10 mouse cellular contexts compared by ENCODE assay signal in genomic region chr3:108195941-108196590, GRCm38 (mm10). TPM values are rescaled to one million over a fixed set of nuclear protein-coding genes. Genes with fewer than 3 reads are reported as not detected.
DNase-seq lines count a peak whose midpoint lies in the region; ATAC-seq and TF ChIP-seq lines count a peak whose summit lies in the region.
"Had no signal": no experiment of that assay in that cellular context is flagged by ENCODE, and none has a peak within 500 bp of the region (broad histone marks: within the 10 kb centered on the region; RNA-seq: fewer than 3 reads in every experiment).

No protein-coding gene starts in this region.

- no peaks in the 10 kb centered on the region for H3K9me3 ChIP-seq in forebrain, postnatal 0 days (ENCODE audit: low read length)
- H3K9me3 ChIP-seq in liver, embryonic 13.5 days (replicated peaks), result no peaks in the 10 kb centered on the region
- H3K9me3 ChIP-seq: stomach, embryonic 15.5 days had no signal

- peak overlapping the region; percentile 73 for H3K27ac ChIP-seq in forebrain, postnatal 0 days (ENCODE audit: low read depth, low read length)
- H3K27ac ChIP-seq in liver, embryonic 13.5 days, result peak overlapping the region; percentile 29
- H3K27ac ChIP-seq: stomach, embryonic 15.5 days had no signal

- TF ChIP-seq CTCF in forebrain, postnatal 0 days (IDR thresholded peaks at IDR 0.05; ENCODE audit: low read depth), result no peak

- no peak overlapping the region for H3K4me2 ChIP-seq in forebrain, postnatal 0 days (ENCODE audit: low read depth)
- no peak overlapping the region for H3K4me2 ChIP-seq in liver, embryonic 13.5 days

- DNase-seq in heart, adult 11 months, result peak; percentile 93
- DNase-seq in heart, adult 8-10 months (ENCODE audit: low spot score), result no peak
- peak; percentile 93 for DNase-seq in brain, adult 2 months (ENCODE audit: low read depth, low spot score)
- DNase-seq in forebrain, postnatal 0 days, result peak; percentile 65
- DNase-seq in liver, embryonic 13.5 days, result no peak
- DNase-seq in natural killer cell, adult 2 months (ENCODE audit: low spot score in 2 of 2), result no peak
- DNase-seq in embryo, embryonic 10 days (ENCODE audit: low spot score), result no peak
- no peak for DNase-seq in gastrocnemius, postnatal 36 days

- intact Hi-C loops in gastrocnemius, postnatal 36 days (cut with DNase I), result no loop called here

- H3K4me1 ChIP-seq in forebrain, postnatal 0 days (ENCODE audit: insufficient read depth), result peaks cover 13% of the 10 kb centered on the region
- H3K4me1 ChIP-seq in liver, embryonic 13.5 days (replicated peaks), result peaks cover 52% of the 10 kb centered on the region

- peaks cover 23% of the 10 kb centered on the region for H3K36me3 ChIP-seq in forebrain, postnatal 0 days (ENCODE audit: insufficient read depth)
- peaks cover 4% of the 10 kb centered on the region; the same call in 1 of the 2 replicates for H3K36me3 ChIP-seq in liver, embryonic 13.5 days
- H3K36me3 ChIP-seq: stomach, embryonic 15.5 days had no signal

- WGBS in forebrain, postnatal 0 days, result 55% methylated on average over 7 of the region's 7 CpGs
- WGBS in liver, embryonic 13.5 days (ENCODE audit: insufficient replicate concordance), result 42% methylated on average over 7 of the region's 7 CpGs

- H3K27me3 ChIP-seq in forebrain, postnatal 0 days (ENCODE audit: insufficient read depth, low read length), result no peaks in the 10 kb centered on the region
- H3K27me3 ChIP-seq in liver, embryonic 13.5 days, result no peaks in the 10 kb centered on the region
- H3K27me3 ChIP-seq: stomach, embryonic 15.5 days had no signal

- ATAC-seq in forebrain, postnatal 0 days, result peak; percentile 44
- ATAC-seq in liver, embryonic 13.5 days (ENCODE audit: low read depth), result no peak

- H3K4me3 ChIP-seq in forebrain, postnatal 0 days (ENCODE audit: low read depth, low read length), result no peak overlapping the region
- H3K4me3 ChIP-seq in liver, embryonic 13.5 days (replicated peaks), result no peak overlapping the region
- H3K4me3 ChIP-seq: stomach, embryonic 15.5 days had no signal

- H3K9ac ChIP-seq in forebrain, postnatal 0 days, result no peak overlapping the region
- no peak overlapping the region for H3K9ac ChIP-seq in liver, embryonic 13.5 days
- H3K9ac ChIP-seq: stomach, embryonic 15.5 days had no signal

RNA-seq across cellular contexts. Expression of gene Cyb561d1, which starts 4.9 kb away (rescaled TPM):
- 1 to 10 TPM; 5.4 to 8.3 (median 6.5) TPM for total RNA-seq in heart, adult 8-10 months (2022)
- 4.1 and 5.4 TPM in 2 replicates for total RNA-seq in forebrain, postnatal 0 days (2014; rRNA removed)
- polyA plus RNA-seq in forebrain, postnatal 0 days (2015; fragmentation: Nextera tagmentation; extraction: Ambion mirVana), result 3.3 and 4.5 TPM in 2 replicates
- polyA plus RNA-seq in liver, embryonic 13.5 days (2015; fragmentation: Nextera tagmentation; extraction: Ambion mirVana), result 1.7 and 2.0 TPM in 2 replicates
- total RNA-seq in gastrocnemius, postnatal 36 days (2021), result 1 to 10 TPM; 2.5 to 3.1 TPM

RNA-seq across cellular contexts. Expression of gene Amigo1, which starts 9.9 kb away (rescaled TPM):
- total RNA-seq in heart, adult 8-10 months (2022), result 10 to 100 TPM; 17.2 to 18.9 (median 18.1) TPM
- total RNA-seq in forebrain, postnatal 0 days (2014; rRNA removed), result 20.4 and 22.0 TPM in 2 replicates
- polyA plus RNA-seq in forebrain, postnatal 0 days (2015; fragmentation: Nextera tagmentation; extraction: Ambion mirVana), result 9.4 and 12.1 TPM in 2 replicates
- polyA plus RNA-seq in liver, embryonic 13.5 days (2015; fragmentation: Nextera tagmentation; extraction: Ambion mirVana), result 0.35 and 0.51 TPM in 2 replicates
- 10 to 100 TPM; 23.3 to 27.5 TPM for total RNA-seq in gastrocnemius, postnatal 36 days (2021)

RNA-seq across cellular contexts. Expression of gene Atxn7l2, which starts 14.7 kb away (rescaled TPM):
- total RNA-seq in heart, adult 8-10 months (2022), result 1 to 10 TPM; 1.7 to 2.7 (median 2.3) TPM
- total RNA-seq in forebrain, postnatal 0 days (2014; rRNA removed), result 22.0 and 23.4 TPM in 2 replicates
- 18.1 and 20.7 TPM in 2 replicates for polyA plus RNA-seq in forebrain, postnatal 0 days (2015; fragmentation: Nextera tagmentation; extraction: Ambion mirVana)
- 3.1 and 3.3 TPM in 2 replicates for polyA plus RNA-seq in liver, embryonic 13.5 days (2015; fragmentation: Nextera tagmentation; extraction: Ambion mirVana)
- total RNA-seq in gastrocnemius, postnatal 36 days (2021), result 1 to 10 TPM; 5.7 to 6.1 TPM

RNA-seq across cellular contexts. Expression of gene Sypl2, which starts 30.4 kb away (rescaled TPM):
- 1 to 10 TPM; 1.3 to 2.4 (median 2.1) TPM for total RNA-seq in heart, adult 8-10 months (2022)
- total RNA-seq in forebrain, postnatal 0 days (2014; rRNA removed), result 0.29 and 1.0 TPM in 2 replicates
- 0.42 and 0.70 TPM in 2 replicates for polyA plus RNA-seq in forebrain, postnatal 0 days (2015; fragmentation: Nextera tagmentation; extraction: Ambion mirVana)
- polyA plus RNA-seq in liver, embryonic 13.5 days (2015; fragmentation: Nextera tagmentation; extraction: Ambion mirVana), result 0.05 and 0.07 TPM in 2 replicates
- total RNA-seq in gastrocnemius, postnatal 36 days (2021), result 100 to 1,000 TPM; 479 to 547 TPM

RNA-seq across cellular contexts. Expression of gene Gpr61, which starts 41.4 kb away (rescaled TPM):
- total RNA-seq in heart, adult 8-10 months (2022), result not detected
- total RNA-seq in forebrain, postnatal 0 days (2014; rRNA removed), result 8.1 and 9.8 TPM in 2 replicates
- 3.2 and 5.3 TPM in 2 replicates for polyA plus RNA-seq in forebrain, postnatal 0 days (2015; fragmentation: Nextera tagmentation; extraction: Ambion mirVana)
- polyA plus RNA-seq in liver, embryonic 13.5 days (2015; fragmentation: Nextera tagmentation; extraction: Ambion mirVana), result not detected in 2 replicates
- total RNA-seq in gastrocnemius, postnatal 36 days (2021), result not detected
- total RNA-seq: heart, postnatal 14 days had no signal

Comparison
In these comparisons a context has a peak if more than half of its experiments do, and no peak if none do; other contexts are left out.
1. DNase-seq: peak in heart, adult 11 months (single experiment), brain, adult 2 months (single experiment) and forebrain, postnatal 0 days (single experiment); none in heart, adult 8-10 months (single experiment), liver, embryonic 13.5 days (single experiment), natural killer cell, adult 2 months (0 of 2), embryo, embryonic 10 days (single experiment) and gastrocnemius, postnatal 36 days (0 of 2).